Mouse (Mus musculus): ENCODE measurements around the gene Bpifb9a. TPM values are rescaled to one million over a fixed set of nuclear protein-coding genes. Genes with fewer than 3 reads are reported as not detected.

Gene Bpifb9a
- polyA plus RNA-seq, 1 experiment from 2014 or later, result not detected

Other genes with a start within 250 kb of the Bpifb9a start
- gene Bpifa2, start 249.6 kb upstream of the Bpifb9a start, polyA plus RNA-seq (2016; fragmentation: Nextera tagmentation; extraction: Ambion mirVana), result not detected in 2 replicates
- gene Bpifa3, start 127.5 kb upstream of the Bpifb9a start, polyA plus RNA-seq (2016; fragmentation: Nextera tagmentation; extraction: Ambion mirVana), result not detected in 2 replicates
- gene Bpifa1, start 115.0 kb upstream of the Bpifb9a start, polyA plus RNA-seq (2016; fragmentation: Nextera tagmentation; extraction: Ambion mirVana), result not detected in 2 replicates
- not detected in 2 replicates for gene Bpifa5, start 95.2 kb upstream of the Bpifb9a start, polyA plus RNA-seq (2016; fragmentation: Nextera tagmentation; extraction: Ambion mirVana)
- gene Bpifb1, start 67.0 kb upstream of the Bpifb9a start, polyA plus RNA-seq (2016; fragmentation: Nextera tagmentation; extraction: Ambion mirVana), result 0.39 TPM in 1 of 2 replicates, not detected in the other
- 0.48 and 0.51 TPM in 2 replicates for gene Bpifb5, start 34.1 kb upstream of the Bpifb9a start, polyA plus RNA-seq (2016; fragmentation: Nextera tagmentation; extraction: Ambion mirVana)
- gene Bpifb9b, start 49.4 kb downstream of the Bpifb9a start, polyA plus RNA-seq (2016; fragmentation: Nextera tagmentation; extraction: Ambion mirVana), result not detected in 2 replicates
- gene Cdk5rap1, start 115.2 kb downstream of the Bpifb9a start, polyA plus RNA-seq (2016; fragmentation: Nextera tagmentation; extraction: Ambion mirVana), result 15.7 and 18.7 TPM in 2 replicates
- gene Snta1, start 150.2 kb downstream of the Bpifb9a start, polyA plus RNA-seq (2016; fragmentation: Nextera tagmentation; extraction: Ambion mirVana), result 28.1 and 42.0 TPM in 2 replicates
- gene Cbfa2t2, start 178.6 kb downstream of the Bpifb9a start, polyA plus RNA-seq (2016; fragmentation: Nextera tagmentation; extraction: Ambion mirVana), result 37.3 and 44.6 TPM in 2 replicates